Mouse (Mus musculus) thymus, adult 2 months (tissue): ENCODE measurements around the gene Strn. TPM values are rescaled to one million over a fixed set of nuclear protein-coding genes. Genes with fewer than 3 reads are reported as not detected.

Experiments used
- DNase-seq: peaks from one replicate; pipeline ENCODE4 v3.0.0; 2021
- H3K27ac ChIP-seq: fragments of 200-500 bp; 2 replicates; pipeline ENCODE4 v1.5.1; 2012; ENCODE audit warnings: low read length, control low read depth; ENCODE audit not compliant: control insufficient read depth, insufficient read depth
- H3K27me3 ChIP-seq: fragments of 200-500 bp; 2 replicates; pipeline ENCODE4 v1.6.1; 2012; ENCODE audit warnings: mild to moderate bottlenecking, low read length, moderate library complexity, mixed read lengths; ENCODE audit not compliant: control insufficient read depth, insufficient read depth
- H3K36me3 ChIP-seq: fragments of 200-500 bp; 2 replicates; pipeline ENCODE4 v1.6.1; 2012; ENCODE audit warnings: mild to moderate bottlenecking, low read length, moderate library complexity; ENCODE audit not compliant: control insufficient read depth, insufficient read depth
- H3K4me1 ChIP-seq: fragments of 200-500 bp; replicated peaks from 2 replicates; pipeline ENCODE4 v1.6.1; 2012; ENCODE audit warnings: low read length; ENCODE audit not compliant: control insufficient read depth, insufficient read depth
- H3K4me3 ChIP-seq: fragments of 200-500 bp; 2 replicates; pipeline ENCODE4 v1.5.1; 2012; ENCODE audit warnings: mild to moderate bottlenecking, low read length, control low read depth, moderate library complexity; ENCODE audit not compliant: control insufficient read depth, insufficient read depth
- CTCF ChIP-seq: fragments of 200-500 bp; IDR thresholded peaks from 2 replicates; pipeline ENCODE4 v1.5.1; 2012; ENCODE audit warnings: mild to moderate bottlenecking, control low read depth, low read length, moderate library complexity, borderline replicate concordance; ENCODE audit not compliant: control insufficient read depth, poor library complexity, insufficient read depth; ENCODE audit errors: extremely low read depth
- POLR2A ChIP-seq: fragments of 200-500 bp; IDR thresholded peaks from 2 replicates; pipeline ENCODE4 v1.6.1; 2012; ENCODE audit warnings: mild to moderate bottlenecking, low read length, control low read depth, moderate library complexity; ENCODE audit not compliant: control insufficient read depth, poor library complexity, insufficient read depth; ENCODE audit errors: extremely low read depth
- WGBS: fragments of 180-500 bp; shearing (Covaris S2); methylation state at CpG from one replicate; pipeline ENCODE4 v1.1.7; 2018; 5-methylcytosine and 5-hydroxymethylcytosine counted together
- polyA plus RNA-seq: library from polyadenylated mRNA; depleted of rRNA; stranded (reverse); fragments of >200 nt; gene quantifications from 2 replicates; pipeline ENCODE4 v1.2.3, GENCODE M21; 2012

Strn gene
- polyA plus RNA-seq, 1 experiment, result 15.5 TPM

DNA sequence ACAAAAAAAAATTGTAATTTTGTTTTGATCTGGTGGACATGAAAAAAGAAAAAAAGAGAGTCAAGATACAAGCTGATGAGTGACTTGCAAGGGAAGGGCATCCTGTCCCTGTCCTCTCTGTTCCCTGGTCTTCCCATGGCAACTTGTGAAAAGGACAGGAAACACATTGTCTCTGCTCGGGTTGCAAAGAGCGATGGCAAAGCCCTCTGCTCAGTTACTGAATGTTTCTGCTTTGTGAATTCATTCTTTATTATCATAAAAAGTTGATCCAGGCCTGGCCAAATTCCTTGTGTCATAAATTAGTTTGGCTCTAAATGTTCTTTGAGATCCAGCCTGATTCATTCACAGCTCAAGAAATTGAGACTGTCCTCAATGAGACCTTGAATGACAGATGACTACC lies 775 bp upstream of the Strn start:
- no peak overlapping the region for H3K27ac ChIP-seq
- TF ChIP-seq CTCF, result no peak
- TF ChIP-seq POLR2A, result no peak
- no peaks in the 10 kb centered on the region for H3K27me3 ChIP-seq
- 91% methylated on average over 2 of the region's 2 CpGs for WGBS
- H3K4me3 ChIP-seq, result no peak overlapping the region
- H3K4me1 ChIP-seq, result peaks cover 8% of the 10 kb centered on the region; the same call in 1 of the 2 replicates
- no peak for DNase-seq
- H3K36me3 ChIP-seq, result no peaks in the 10 kb centered on the region

DNA sequence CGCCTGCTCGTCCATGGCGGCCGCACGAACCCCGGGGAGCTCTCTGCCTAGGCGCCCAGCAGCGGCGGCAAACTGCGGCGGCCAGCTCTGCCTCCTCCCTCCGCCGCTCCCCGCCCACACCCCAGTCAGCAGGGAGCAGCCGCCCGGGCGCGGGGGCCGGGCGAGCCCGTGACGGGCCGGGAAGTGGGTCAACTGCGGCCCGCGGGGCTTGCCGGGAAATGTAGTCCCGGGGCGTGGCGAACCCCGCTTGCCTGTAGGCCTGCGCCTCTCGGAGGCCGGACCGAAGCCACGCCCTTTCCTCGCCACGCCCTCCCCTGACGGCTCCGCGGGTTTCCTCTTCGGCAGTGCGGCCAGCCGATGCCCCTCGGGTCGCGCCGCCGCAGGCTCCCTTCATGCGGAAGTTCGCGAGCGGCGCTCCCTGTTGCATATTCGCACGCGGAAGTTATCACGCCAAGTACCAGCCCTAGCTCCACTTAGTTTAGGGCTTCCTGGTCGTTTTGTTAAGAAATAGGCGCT lies 465 bp downstream of the Strn start:
- Histone ChIP-seq H3K27ac (peak overlapping the region; percentile 81), H3K4me1 (peaks cover 8% of the 10 kb centered on the region; the same call in 1 of the 2 replicates), H3K36me3 (no peaks in the 10 kb centered on the region), H3K4me3 (peak overlapping the region; percentile 82), H3K27me3 (no peaks in the 10 kb centered on the region)
- DNase-seq, result peak; percentile 100
- peak; percentile 51; the same call in 1 of the 2 replicates for TF ChIP-seq CTCF
- peak; percentile 76 for TF ChIP-seq POLR2A
- under 1% methylated on average over 60 of the region's 60 CpGs for WGBS

DNA sequence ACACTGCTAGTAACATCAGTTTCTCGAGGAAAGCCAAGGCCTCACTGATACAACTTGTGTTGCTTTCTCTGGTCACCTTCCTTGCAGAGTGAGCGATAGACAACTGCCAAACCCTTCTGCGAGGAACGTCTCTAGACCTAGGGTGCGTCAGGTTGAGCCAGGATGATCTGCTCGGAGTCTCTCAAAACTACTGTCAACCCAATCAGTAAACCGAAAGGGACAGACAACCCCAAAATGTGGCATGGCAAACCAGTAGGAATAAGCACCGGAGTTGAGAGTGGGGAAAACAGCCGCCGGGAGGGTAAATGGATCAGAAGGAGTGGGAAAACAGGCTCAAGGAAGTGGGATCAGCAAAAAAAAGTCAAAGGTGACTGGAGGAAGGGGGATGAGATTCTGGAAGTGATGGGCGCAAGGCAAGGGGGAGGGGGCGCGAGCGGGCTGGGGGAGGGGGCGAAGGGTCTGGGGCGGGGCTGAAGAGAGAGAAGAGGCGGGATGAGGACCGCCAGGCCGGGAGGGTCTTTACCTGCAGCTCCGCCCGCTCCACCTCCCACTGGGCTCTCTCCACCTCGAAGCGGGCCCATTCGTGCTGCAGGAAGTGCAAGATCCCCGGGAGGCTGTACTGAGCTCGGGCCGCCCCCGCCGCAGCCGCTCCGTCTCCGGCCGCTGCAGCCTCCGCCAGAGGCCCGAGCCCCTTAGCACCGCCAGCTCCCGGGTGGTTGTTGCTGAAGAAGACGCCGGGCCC lies 1.1 kb downstream of the Strn start:
- TF ChIP-seq POLR2A (no peak), CTCF (no peak)
- Histone ChIP-seq H3K27me3 (no peaks in the 10 kb centered on the region), H3K27ac (peak overlapping the region; percentile 39), H3K4me1 (peaks cover 8% of the 10 kb centered on the region; the same call in 1 of the 2 replicates), H3K36me3 (no peaks in the 10 kb centered on the region), H3K4me3 (peak overlapping the region; percentile 82)
- no peak for DNase-seq
- WGBS, result 2% methylated on average over 37 of the region's 39 CpGs

DNA sequence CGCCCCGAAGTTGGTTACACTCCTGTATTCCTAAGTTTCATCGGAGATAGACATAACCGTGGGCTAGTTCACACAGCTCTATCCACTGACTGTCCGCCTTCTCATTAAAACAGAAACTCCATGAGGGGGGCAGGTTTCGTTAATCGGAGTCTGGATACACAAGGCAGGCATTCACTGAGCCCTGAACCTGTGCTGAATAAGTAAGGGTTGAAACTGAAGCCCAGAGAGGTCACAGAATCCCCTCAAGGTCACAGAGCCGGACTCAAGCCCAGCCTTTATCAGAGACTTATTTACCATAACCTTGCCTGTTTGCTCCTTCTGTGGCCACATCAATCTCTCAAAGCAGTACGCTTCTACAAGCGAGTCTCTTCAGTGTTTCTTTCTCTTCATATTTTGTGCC lies 2.2 kb downstream of the Strn start:
- no peak for TF ChIP-seq CTCF
- TF ChIP-seq POLR2A, result no peak
- H3K27me3 ChIP-seq, result no peaks in the 10 kb centered on the region
- no peak for DNase-seq
- H3K36me3 ChIP-seq, result no peaks in the 10 kb centered on the region
- 92% methylated on average over 10 of the region's 10 CpGs for WGBS
- H3K27ac ChIP-seq, result no peak overlapping the region
- no peak overlapping the region for H3K4me3 ChIP-seq
- H3K4me1 ChIP-seq, result peaks cover 8% of the 10 kb centered on the region; the same call in 1 of the 2 replicates

DNA sequence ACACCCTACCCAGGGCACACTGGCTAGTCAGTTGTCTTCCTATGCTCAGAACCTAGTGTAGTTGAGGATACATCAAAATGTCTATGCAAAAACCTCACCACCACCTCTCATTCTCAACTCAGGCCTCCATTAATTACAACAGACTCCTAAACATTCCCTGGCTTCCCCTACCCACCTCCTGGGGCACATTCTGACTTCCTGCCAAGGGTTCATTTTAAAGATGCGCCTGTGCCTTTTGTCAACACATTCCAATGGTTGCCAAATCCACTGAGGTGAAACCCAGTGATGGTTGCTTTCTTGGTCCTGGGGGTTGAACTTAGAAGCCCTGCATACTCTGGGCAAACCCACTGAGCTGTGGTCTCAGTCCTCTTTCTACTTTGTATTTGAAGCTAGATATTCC lies 4.9 kb downstream of the Strn start:
- Histone ChIP-seq H3K36me3 (no peaks in the 10 kb centered on the region; the same call in 1 of the 2 replicates), H3K27ac (no peak overlapping the region), H3K4me3 (no peak overlapping the region), H3K27me3 (no peaks in the 10 kb centered on the region), H3K4me1 (peaks cover 8% of the 10 kb centered on the region; the same call in 1 of the 2 replicates)
- DNase-seq, result no peak
- WGBS, result 94% methylated on average over 1 of the region's 1 CpGs
- TF ChIP-seq POLR2A, result no peak
- TF ChIP-seq CTCF, result no peak

DNA sequence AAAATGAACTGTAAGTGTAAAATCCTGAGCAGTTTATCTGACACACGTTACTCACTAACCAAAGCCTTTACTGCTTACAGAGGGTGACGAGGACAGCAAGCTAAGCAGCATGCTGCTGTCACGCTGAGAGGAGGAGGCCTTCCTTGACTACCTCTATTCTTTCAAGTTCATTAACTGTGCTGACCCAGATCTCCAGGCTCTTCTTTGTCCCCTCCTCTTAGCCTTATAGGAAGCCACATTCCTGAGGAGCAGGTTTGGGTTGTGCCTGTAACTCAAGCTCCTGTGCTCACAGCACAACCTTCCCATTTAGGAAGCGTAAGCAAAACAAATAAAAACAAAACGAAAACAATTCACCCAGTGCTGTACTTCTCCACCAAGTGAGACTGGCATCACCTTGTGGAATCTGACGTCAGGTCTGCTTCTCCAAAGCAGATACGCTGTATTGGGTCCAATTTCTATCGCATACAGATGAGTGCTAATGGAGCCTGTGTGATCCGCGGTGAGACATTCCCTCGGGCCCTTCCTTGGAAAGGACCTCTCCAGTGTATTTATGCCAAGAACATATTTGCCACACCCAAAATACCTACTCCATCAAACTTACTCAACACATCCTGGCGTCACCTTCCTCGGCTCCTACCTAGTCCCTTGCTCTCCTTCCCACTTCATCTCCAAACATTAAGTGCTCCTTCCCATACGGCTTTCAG lies 10.1 kb downstream of the Strn start:
- Histone ChIP-seq H3K27ac (no peak overlapping the region), H3K36me3 (no peaks in the 10 kb centered on the region; the same call in 1 of the 2 replicates), H3K27me3 (no peaks in the 10 kb centered on the region), H3K4me1 (no peaks in the 10 kb centered on the region), H3K4me3 (no peak overlapping the region)
- TF ChIP-seq CTCF (no peak), POLR2A (no peak)
- WGBS, result 94% methylated on average over 14 of the region's 14 CpGs
- no peak for DNase-seq
